Mouse (Mus musculus) c-Kit-positive CD71-positive TER-119-negative erythroid progenitor cells, embryonic 14.5 days (primary cell): ENCODE data around the gene Slc25a16.

Source experiments
- DNase-seq: peaks from one replicate; pipeline ENCODE4 v3.0.0-alpha.2; 2013; ENCODE audit warnings: low read depth

Gene Slc25a16

GRCm38 (mm10) chr10:62919925-62920765 is at the start of gene Slc25a16:
TSS of gene Slc25a16 (plus strand) at chr10:62920633.
- DNase-seq = peak; percentile 78

GRCm38 (mm10) chr10:62874828-62875227 is 45.6 kb upstream of the Slc25a16 start:
- DNase-seq = no peak

DNA sequence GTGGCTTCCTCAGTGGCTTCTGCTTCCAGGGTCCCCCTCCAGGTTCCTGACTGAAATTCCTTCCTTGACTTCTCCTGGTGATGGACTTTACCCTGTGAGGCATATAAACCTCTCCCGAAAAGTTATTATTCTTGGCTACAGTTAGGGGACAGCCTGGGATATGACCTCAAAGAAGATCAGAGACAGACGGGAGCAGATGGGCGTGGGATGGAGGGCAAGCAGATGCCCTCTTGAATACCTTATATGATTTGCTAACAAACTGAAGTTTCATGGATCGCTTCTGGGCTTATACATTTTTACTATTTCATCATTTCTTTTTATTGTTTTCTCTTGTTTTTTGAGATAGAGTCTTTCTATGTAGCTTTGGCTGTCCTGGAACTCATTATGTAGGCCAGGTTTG is 44.9 kb upstream of the Slc25a16 start:
- DNase-seq = no peak

DNA sequence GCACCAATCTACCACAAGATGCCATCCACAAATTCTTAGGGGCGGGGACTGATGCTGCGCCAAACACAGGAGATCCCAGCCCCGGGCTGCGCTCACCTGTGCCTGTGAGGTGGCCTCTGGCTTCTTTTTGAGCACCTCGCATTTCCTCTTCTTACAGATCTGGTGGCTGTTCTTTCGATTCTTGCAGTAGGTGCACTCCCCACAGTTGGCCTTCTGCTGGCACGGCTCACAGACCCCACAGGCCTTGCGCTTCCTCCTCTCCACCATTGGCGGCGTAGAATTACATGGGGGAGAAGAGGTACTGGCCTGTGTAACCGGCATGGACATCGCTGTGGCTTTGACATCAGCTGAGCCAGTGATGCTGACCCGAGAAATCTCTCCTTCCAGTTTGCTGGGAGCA is 42.4 kb upstream of the Slc25a16 start:
- no peak for DNase-seq

DNA sequence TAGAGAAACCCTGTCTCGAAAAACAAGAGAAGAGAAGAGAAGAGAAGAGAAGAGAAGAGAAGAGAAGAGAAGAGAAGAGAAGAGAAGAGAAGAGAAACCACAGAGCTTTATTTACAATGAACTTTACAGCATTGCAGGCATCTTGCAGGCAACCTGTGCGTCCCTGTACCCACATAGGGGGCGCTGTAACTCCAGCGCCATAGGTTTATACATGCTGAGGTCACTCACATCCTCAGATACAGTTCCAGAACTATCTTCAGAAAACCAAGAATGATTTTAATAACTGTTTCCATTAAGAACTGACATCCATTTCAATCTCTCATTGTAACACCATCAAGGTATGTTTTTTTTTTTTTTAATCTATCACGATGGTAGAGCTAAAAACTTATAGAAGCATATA is 39.2 kb upstream of the Slc25a16 start:
- DNase-seq = peak; percentile 24

DNA sequence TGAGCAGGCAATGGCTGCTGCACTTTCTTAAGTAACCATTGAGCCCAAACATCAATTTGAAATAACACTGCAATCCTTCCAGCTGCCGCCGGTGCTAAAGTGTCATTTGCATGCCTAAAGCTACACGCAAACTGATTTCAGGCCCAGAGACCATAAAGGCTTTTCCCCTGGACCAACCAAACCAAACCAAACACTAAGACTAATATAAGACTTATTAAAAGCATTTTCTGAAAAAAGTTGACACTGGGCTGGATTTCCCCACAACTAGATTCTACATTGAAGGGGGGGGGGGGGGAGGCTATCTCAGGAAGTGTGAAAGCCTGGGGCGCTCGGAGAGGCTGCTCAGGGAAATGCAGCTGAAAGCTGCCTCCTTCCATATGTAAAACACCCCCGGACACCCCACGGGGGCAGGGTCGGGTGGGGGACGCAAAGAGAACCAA is 36.5 kb upstream of the Slc25a16 start:
- DNase-seq = no peak

GRCm38 (mm10) chr10:62884517-62884916 is 35.9 kb upstream of the Slc25a16 start:
- no peak for DNase-seq

- DNase-seq = no peak
These were observed 35.0 kb upstream of the Slc25a16 start for GRCm38 (mm10) chr10:62885460-62885859.

GRCm38 (mm10) chr10:62885969-62886798 is 34.2 kb upstream of the Slc25a16 start:
- DNase-seq = peak; percentile 13

DNA sequence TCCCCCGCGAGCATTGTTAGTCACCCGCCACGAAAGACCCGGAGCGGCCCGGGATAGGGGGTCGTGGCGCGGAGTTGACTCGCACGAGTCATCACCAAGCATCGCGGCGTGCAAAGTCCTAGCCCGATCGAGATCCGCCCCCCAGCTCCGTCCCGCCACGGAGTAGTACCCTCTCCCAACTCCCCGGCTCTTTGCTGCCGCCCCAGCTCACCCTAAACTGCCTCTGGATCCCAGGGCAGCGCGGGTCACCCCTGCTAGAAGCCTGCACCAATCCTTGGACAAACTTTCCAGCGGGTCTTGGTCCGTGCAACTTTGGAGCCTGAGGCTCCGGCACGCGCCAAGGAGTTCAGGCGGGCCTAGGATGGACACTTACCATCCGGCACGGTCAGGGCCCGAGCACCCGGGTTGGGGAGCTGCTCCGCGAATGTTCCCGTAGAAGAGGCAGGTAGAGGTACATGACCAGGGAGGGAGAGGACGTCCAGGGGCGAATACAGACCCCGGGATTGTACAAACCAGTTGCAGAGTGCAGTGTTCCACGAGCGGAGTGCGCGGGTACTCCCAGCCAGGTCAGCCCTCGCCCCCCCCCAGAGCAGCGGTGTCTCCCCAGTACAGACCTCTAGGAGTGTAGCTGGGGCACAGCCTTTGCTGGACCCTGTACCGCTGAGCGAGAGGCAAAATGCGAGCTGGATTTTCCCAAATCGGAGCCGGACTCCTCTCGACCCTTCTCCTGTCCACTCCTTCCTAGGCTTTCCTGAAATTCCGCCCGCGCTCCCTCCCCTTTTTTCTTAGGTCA is 33.4 kb upstream of the Slc25a16 start:
- no peak for DNase-seq

- no peak for DNase-seq
These were observed 29.4 kb upstream of the Slc25a16 start for GRCm38 (mm10) chr10:62891025-62891424.

DNA sequence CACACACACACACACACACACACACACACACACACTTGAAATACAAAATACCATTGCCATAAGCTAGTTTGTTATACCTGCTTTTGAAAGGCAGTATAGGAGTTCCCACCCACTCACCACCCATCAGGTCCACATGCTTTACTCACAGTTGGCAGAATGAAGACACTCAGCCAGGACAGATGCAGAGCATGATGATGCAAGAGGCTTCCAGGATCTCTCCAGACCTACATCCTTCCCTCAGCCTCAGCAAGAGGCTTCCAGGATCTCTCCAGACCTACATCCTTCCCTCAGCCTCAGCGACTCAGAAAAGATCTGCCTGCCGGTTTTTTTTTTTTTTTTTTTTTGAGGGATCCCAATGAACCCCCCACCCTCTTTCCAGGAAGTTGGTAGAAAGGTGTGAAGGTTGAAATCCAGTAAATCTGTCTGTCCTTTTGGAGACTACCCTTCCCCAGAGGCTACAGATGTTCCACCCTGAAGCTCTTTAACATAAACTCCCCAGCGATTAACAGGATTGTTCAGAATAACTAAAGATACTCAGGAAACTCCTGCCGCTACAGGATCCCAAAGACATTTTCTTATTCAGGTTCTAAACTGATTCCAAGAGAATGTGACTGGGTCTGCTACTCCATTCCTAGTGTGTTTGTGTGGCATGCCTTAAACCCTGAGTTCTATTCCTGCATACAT is 27.7 kb upstream of the Slc25a16 start:
- DNase-seq = no peak

GRCm38 (mm10) chr10:62893356-62893884 is 27.0 kb upstream of the Slc25a16 start:
- no peak for DNase-seq

GRCm38 (mm10) chr10:62894447-62894846 is 26.0 kb upstream of the Slc25a16 start:
- no peak for DNase-seq

GRCm38 (mm10) chr10:62895386-62895785 is 25.0 kb upstream of the Slc25a16 start:
- DNase-seq = no peak

- DNase-seq = no peak
These were observed 24.4 kb upstream of the Slc25a16 start for GRCm38 (mm10) chr10:62896035-62896434.

GRCm38 (mm10) chr10:62896774-62897173 is 23.7 kb upstream of the Slc25a16 start:
- DNase-seq = no peak

DNA sequence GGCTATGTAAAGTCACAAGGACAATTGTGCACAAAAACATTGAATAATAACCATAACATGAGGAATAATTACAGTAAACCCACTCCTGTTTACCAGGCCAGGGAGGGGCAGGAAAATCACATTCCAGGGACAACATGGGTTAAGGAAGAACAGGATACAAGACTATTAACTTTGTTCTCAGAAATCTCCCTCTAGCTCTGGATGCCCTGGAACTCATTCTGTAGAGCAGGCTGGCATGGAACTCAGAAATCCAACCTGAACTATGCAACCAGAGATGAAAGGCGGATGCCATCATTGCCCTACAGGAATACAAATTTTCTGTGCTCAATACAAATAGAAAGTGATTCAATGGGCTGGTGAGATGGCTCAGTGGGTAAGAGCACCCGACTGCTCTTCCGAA is 23.0 kb upstream of the Slc25a16 start:
- DNase-seq = no peak

- no peak for DNase-seq
These were observed 22.4 kb upstream of the Slc25a16 start for GRCm38 (mm10) chr10:62898061-62898460.

DNA sequence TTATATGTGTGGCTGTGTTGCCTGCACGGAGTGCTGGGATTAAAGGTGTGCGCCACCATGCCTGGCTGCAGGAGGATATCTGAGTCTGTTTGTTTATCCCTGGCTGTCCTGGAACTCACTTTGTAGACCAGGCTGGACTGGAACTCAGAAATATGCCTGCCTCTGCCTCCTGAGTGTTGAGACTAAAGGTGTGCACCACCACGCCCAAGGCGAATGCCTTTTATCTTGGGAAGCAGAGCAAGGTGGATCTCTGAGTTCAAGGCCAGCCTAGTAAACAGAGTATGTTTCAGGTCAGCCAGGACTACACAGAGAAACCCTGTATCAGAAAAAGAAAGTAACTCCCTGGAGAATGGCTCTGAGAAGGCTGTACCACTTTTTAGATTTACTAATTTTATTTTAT is 20.3 kb upstream of the Slc25a16 start:
- no peak for DNase-seq

DNA sequence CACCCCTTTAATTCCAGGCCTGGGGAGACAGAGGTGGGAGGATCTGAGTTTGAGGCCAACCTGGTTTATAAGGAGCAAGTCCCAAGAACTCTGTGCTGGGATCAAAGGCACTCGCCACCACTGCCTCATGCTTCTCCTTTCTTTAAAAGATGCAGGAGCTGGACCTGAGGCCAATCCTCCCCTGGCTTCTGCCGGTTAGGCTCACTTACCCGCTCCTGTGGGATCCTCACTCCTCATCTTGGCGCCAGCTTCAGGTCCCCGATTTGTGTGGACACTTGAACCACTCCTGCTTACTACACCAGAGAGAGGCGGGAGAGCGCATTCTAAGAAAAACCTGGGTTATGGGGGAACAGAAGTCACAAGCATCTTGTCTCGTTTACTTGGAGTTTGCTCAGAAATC is 18.6 kb upstream of the Slc25a16 start:
- DNase-seq = no peak
